Mouse (Mus musculus) bone marrow macrophage, adult 2 months (primary cell): ENCODE measurements around the gene Rasa4.

Experiments
- CTCF ChIP-seq: IDR thresholded peaks from 2 replicates; pipeline ENCODE4 v1.5.1; 2012; ENCODE audit warnings: low read depth, mild to moderate bottlenecking, low read length, moderate library complexity
- POLR2A ChIP-seq: IDR thresholded peaks from 2 replicates; pipeline ENCODE4 v1.6.1; 2012; ENCODE audit warnings: mild to moderate bottlenecking, low read depth, low read length, borderline replicate concordance

- no peak for TF ChIP-seq CTCF
- TF ChIP-seq POLR2A = no peak
Measured at GRCm38 (mm10) chr5:136056062-136056461, 27.7 kb upstream of the Rasa4 start.
